Mouse (Mus musculus): ENCODE data around the gene Stat3. TPM values are rescaled to one million over a fixed set of nuclear protein-coding genes. Genes with fewer than 3 reads are reported as not detected.

The Stat3 gene
- polyA plus RNA-seq, 1 experiment from 2014 or later: 66.6 TPM

DNA sequence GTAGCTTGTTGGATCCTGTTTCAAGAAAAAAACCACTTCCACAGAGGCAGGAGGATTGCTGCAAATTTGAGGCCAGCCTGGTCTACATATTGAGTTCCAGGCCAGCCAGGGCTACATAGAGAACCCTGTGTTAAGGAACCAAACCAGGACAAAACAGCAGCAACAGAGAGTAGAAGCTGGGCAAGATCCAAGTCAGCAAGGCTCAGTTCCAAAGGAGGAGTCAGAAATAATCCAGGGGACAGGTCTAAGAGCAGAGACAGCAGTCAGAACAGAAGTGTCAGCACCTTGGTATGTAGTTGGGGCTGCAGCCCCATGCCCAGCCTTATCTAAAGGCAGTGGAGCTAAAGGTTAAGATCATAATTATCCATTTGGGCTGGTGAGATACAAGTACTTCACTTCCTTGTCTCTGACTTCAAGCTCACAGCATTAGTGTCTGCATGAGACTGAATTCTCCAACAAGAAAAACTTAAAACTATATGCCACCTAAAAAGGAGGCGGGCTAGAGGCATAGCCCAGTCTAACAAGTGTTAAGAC lies 14.9 kb downstream of the Stat3 start:
- H3K27ac ChIP-seq: no peak overlapping the region
- peaks cover 100% of the 10 kb centered on the region for H3K79me2 ChIP-seq (ENCODE audit: inconsistent target)
- WGBS (ENCODE audit: missing documents): 100% methylated on average over 1 of the region's 1 CpGs
- peaks cover 11% of the 10 kb centered on the region; the same call in 1 of the 2 replicates for H3K36me3 ChIP-seq (ENCODE audit: inconsistent target)
- no peak overlapping the region for H3K4me3 ChIP-seq (ENCODE audit: inconsistent target)

DNA sequence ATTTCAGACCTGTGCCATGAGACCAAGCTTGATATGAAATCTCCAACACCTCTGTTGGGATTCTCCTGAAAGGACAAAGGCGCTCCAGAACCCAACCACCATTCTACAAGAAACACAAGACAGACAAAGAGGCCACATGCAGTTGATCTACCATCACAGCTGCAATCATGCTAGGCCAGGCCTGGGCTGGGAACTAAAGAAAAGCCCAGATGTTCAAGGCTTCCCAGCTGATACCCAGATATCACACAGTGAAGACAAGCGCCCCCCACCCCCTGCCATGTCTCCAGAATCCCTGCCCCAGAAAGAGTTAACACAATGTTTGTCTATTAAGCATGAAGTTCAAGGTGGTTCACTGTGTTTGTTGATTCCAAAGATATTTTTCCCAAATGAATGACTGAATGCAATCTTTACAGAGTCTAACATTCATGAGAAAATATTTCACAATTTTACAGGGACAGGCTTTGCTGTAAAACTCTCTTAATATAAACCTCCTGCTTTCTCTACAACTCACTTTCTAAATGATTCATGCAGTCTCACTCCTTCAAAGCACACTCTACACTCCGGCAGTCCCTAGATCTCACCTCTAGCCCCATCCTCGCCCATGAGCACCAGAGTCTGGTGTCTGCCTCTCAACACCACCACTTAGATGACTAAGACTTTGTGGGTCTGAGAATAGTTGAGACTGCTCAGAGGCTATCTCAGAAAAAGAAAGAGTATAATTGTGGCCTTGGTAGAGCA lies 18.3 kb downstream of the Stat3 start:
- Histone ChIP-seq H3K4me3 (ENCODE audit: inconsistent target) (no peak overlapping the region), H3K79me2 (ENCODE audit: inconsistent target) (peaks cover 100% of the 10 kb centered on the region), H3K36me3 (ENCODE audit: inconsistent target) (peaks cover 33% of the 10 kb centered on the region), H3K27ac (no peak overlapping the region)
- 100% methylated on average over 4 of the region's 4 CpGs for WGBS (ENCODE audit: missing documents)

DNA sequence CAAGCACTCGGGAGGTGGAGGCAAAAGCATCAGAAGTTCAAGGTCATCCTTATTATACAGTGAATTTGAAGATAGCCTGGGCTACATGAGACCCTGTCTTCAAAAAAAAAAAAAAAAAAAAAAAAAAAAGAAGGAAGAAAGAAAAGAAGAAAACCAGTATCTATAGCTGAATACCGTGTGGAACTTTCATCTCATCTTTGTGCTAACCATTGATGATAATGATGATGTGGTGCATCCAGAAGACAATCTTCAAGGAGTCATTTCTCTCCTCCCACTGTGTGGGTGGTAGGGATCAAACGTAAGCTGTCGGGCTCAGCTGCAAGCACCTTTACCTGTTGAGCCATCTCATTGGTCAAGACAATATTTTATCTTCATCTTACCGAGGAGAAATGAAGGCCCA lies 21.3 kb downstream of the Stat3 start:
- WGBS (ENCODE audit: missing documents): 90% methylated on average over 5 of the region's 5 CpGs
- Histone ChIP-seq H3K79me2 (ENCODE audit: inconsistent target) (peaks cover 100% of the 10 kb centered on the region), H3K36me3 (ENCODE audit: inconsistent target) (peaks cover 33% of the 10 kb centered on the region), H3K4me3 (ENCODE audit: inconsistent target) (no peak overlapping the region), H3K27ac (no peak overlapping the region)

DNA sequence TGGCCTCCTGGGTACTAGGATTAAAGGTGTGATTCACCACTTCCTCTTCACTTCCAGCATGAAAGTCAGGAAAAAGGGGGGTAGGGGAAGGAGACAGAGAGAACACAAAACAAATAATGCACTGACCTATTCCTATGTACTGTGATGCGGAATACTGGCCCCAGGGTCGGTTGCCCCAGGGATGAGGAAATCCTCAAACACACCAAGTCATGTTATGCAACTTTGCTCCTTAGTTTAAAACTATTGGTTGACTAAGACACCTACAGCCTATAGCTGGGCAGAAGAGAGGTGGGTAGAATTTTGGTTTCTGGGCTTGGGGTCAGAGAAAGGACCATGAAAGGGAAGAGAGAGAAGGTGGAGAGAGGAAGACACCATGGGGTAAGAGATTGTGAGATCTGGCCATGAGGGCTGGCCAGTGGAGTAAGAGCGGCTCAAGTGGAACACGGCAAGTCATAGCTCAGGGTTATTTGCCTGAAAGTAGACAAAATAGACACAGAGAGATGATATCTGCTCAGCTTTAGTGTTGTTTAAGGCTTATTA lies 22.8 kb downstream of the Stat3 start:
- Histone ChIP-seq H3K27ac (no peak overlapping the region), H3K79me2 (ENCODE audit: inconsistent target) (peaks cover 100% of the 10 kb centered on the region), H3K36me3 (ENCODE audit: inconsistent target) (peaks cover 39% of the 10 kb centered on the region), H3K4me3 (ENCODE audit: inconsistent target) (no peak overlapping the region)
- 54% methylated on average over 4 of the region's 4 CpGs for WGBS (ENCODE audit: missing documents)

DNA sequence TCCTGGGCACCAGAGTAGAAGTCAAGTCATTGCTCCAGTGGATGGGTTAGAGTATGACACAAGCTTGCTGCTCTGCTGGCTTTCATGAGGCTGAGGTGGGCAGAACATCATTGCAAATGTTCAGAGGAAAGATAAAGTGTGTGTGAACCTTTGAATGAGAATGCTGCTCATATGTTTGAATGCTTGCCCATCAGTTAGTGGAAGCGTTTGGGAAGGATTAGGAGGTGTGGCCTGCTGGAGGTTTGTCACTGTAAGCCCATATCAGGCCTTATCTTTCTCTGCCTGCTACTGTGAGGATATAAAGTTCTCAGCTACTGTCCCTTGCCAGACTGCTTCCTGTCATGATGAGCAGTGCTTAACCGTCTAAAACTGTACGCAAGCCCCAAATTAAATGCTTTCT lies 24.3 kb downstream of the Stat3 start:
- Histone ChIP-seq H3K79me2 (ENCODE audit: inconsistent target) (peaks cover 92% of the 10 kb centered on the region), H3K27ac (no peak overlapping the region), H3K36me3 (ENCODE audit: inconsistent target) (peaks cover 54% of the 10 kb centered on the region), H3K4me3 (ENCODE audit: inconsistent target) (no peak overlapping the region)
- WGBS (ENCODE audit: missing documents): 100% methylated on average over 3 of the region's 3 CpGs

DNA sequence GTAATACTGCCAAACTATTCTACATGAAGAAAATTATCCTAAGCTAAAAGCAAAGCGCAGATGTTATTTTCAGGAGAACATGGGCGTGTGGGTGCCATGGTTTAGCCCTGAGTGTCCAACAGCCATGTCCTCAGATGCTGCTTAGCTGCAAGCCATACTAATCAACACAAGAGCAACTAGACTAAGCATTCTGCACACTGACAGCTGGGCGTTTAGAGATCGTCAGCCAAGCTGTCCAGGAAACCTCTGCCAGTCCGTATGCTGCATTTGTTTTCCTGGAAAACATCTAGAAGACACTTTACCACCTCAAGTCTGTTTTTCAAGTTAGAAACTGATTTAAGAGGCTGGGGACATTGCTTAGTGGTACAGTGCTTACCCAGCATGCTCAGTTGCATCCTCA lies 24.9 kb downstream of the Stat3 start:
- WGBS (ENCODE audit: missing documents): 92% methylated on average over 5 of the region's 5 CpGs
- H3K36me3 ChIP-seq (ENCODE audit: inconsistent target): peaks cover 59% of the 10 kb centered on the region
- no peak overlapping the region for H3K27ac ChIP-seq
- peaks cover 86% of the 10 kb centered on the region for H3K79me2 ChIP-seq (ENCODE audit: inconsistent target)
- no peak overlapping the region for H3K4me3 ChIP-seq (ENCODE audit: inconsistent target)

DNA sequence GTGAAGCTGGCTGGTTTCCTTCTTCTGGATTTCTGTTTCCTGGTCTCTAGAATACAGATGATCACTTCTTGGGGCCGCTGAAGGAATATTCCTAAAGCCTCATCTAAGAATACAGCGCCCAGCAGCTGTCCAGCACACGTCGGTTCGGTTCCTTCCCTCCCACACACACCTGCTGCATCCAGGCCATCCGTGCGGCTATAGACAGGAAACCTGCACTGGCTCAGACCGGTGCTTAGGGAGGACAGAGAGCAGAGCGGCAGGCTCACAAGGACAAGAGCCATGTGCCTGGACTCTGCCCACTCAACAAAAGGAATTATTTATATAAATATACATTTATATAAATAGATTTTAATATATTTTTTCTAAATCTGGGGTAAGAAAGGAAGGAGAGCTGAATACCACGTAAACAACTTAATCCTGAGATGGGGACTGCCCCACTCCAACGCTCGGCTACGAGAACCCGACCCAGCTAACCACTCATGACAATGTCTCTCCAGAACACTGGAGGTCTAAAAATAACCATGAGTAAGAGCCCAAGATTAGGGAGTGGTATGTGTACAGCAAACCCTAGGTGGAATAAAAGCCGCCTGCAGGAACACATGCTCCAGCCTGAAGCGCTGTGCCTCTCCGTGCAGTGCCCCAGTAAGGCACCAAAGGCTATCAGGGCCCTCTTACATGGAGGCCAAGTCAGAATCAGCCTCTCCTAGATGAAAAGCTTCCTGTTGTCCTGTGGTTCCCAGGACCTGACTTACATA lies 26.8 kb downstream of the Stat3 start:
- no peak overlapping the region for H3K4me3 ChIP-seq (ENCODE audit: inconsistent target)
- no peak overlapping the region for H3K27ac ChIP-seq
- WGBS (ENCODE audit: missing documents): 94% methylated on average over 17 of the region's 17 CpGs
- H3K36me3 ChIP-seq (ENCODE audit: inconsistent target): peaks cover 63% of the 10 kb centered on the region
- H3K79me2 ChIP-seq (ENCODE audit: inconsistent target): peaks cover 67% of the 10 kb centered on the region

DNA sequence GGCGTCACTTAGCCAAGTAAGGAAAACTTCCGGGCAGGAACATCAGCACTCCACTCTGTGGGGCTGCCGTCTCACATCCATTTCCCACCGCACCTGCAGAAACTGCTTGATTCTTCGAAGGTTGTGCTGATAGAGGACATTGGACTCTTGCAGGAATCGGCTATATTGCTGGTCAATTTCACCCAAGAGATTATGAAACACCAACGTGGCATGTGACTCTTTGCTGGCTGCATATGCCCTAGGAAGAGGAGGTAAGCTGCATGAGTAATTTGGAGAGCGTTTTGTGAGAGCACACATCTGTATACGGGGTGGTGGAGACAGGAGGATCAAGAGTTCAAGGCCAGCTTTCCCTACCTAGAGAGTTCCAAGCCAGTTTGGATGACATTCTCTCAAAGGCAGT lies 30.8 kb downstream of the Stat3 start:
- 87% methylated on average over 8 of the region's 9 CpGs for WGBS (ENCODE audit: missing documents)

DNA sequence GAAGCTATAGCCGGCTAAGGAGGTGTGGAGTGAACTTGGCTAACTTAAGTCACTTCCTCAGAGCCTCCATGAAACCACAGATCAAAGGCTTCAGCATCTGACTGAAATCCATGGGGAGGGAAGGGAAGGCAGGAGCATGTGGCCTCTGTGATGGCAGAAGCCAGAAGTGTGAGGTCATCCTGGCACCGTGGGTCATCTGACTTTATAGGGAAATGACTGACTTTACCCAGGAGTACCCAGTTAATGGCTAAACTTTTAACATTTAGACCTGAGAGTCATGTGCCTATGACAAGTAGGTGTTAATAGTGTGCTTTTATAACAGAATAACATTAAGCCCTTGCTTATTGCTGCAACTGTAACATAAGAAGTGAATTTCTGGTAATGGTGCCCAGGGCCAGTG lies 31.2 kb downstream of the Stat3 start:
- Histone ChIP-seq H3K36me3 (ENCODE audit: inconsistent target) (peaks cover 77% of the 10 kb centered on the region), H3K79me2 (ENCODE audit: inconsistent target) (peaks cover 23% of the 10 kb centered on the region; the same call in 1 of the 2 replicates), H3K4me3 (ENCODE audit: inconsistent target) (no peak overlapping the region), H3K27ac (no peak overlapping the region; the same call in 1 of the 2 replicates)
- 79% methylated on average over 2 of the region's 2 CpGs for WGBS (ENCODE audit: missing documents)

More for the DNA sequence above, 30.8 kb downstream of the Stat3 start:
- Histone ChIP-seq H3K4me3 (ENCODE audit: inconsistent target) (no peak overlapping the region), H3K79me2 (ENCODE audit: inconsistent target) (peaks cover 27% of the 10 kb centered on the region; the same call in 1 of the 2 replicates), H3K27ac (no peak overlapping the region; the same call in 1 of the 2 replicates), H3K36me3 (ENCODE audit: inconsistent target) (peaks cover 76% of the 10 kb centered on the region)

DNA sequence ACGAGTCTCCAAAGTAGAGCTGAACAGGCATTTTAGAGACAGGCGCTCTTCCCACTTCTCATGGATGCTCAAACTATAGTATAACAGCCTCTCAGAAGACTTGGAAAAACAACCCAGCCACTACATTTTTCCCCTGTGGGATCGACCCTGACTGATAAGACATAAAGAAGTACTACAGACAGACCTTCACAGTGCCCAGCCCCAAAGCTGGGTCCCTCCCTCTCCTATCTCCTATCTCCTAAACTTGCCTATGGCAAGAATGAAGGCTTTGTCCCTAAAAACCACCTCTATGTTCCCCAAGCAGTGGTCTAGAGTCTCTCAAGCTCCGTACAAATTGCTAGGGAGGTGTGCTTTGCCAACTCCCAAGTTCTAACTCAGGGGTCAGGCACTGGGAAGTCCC lies 32.5 kb downstream of the Stat3 start:
- Histone ChIP-seq H3K79me2 (ENCODE audit: inconsistent target) (peaks cover 10% of the 10 kb centered on the region; the same call in 1 of the 2 replicates), H3K36me3 (ENCODE audit: inconsistent target) (peaks cover 85% of the 10 kb centered on the region), H3K27ac (no peak overlapping the region), H3K4me3 (ENCODE audit: inconsistent target) (no peak overlapping the region)
- WGBS (ENCODE audit: missing documents): 94% methylated on average over 4 of the region's 4 CpGs

DNA sequence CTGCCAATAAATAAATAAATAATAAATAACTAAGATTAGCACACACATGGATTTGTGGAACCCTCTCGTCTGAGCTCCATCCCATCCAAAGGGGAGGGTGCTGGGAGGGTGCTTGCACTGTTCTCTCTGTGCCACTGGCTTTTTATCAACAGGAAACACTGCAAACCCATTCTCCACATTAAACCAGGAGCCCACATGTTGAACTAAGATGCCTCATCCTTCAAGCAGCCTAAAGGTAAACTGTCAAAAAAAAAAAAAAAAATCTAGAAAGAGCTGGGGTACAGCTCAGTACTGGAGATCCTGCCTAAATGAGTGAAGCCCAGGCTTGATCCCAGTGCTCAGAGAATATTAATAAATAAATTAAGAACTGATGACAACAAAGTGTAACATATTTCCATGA lies 33.4 kb downstream of the Stat3 start:
- Histone ChIP-seq H3K27ac (no peak overlapping the region), H3K4me3 (ENCODE audit: inconsistent target) (no peak overlapping the region), H3K36me3 (ENCODE audit: inconsistent target) (peaks cover 85% of the 10 kb centered on the region), H3K79me2 (ENCODE audit: inconsistent target) (peaks cover under 1% of the 10 kb centered on the region; the same call in 1 of the 2 replicates)
- WGBS (ENCODE audit: missing documents): 88% methylated on average over 1 of the region's 1 CpGs

DNA sequence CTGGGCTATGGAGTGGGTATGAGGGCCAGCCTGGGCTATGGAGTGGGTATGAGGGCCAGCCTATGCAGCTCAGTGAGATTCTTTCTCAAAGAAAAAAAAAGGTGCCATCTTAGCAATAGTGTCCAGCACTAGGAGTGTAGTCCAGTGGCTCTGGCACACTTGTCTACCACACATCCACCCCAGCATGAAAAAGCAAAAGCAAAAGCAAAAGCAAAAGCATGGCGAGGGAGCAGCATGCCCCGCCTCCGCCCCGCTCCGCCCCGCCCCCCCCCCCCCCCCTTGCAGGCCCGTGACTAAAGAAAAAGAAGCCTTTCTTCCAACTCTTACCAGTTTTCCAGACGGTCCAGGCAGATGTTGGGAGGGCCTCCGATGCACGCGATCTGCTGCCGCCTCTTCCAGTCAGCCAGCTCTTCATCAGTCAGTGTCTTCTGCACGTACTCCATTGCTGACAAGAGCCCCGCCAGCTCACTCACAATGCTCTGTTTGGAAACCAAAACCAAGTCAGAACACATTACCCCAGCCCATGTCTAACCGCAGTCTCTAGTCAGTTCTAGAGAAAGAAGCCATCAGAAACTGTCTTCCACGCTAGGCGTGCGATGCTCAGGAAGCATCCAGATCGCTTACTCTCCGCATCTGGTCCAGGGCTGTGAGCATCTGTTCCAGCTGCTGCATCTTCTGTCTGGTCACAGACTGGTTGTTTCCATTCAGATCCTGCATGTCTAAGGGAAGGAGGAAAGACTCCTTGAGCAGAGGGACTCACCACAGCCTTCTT lies 34.6 kb downstream of the Stat3 start:
- no peak overlapping the region for H3K27ac ChIP-seq
- peaks cover 85% of the 10 kb centered on the region for H3K36me3 ChIP-seq (ENCODE audit: inconsistent target)
- WGBS (ENCODE audit: missing documents): 80% methylated on average over 18 of the region's 20 CpGs
- H3K4me3 ChIP-seq (ENCODE audit: inconsistent target): no peak overlapping the region
- H3K79me2 ChIP-seq (ENCODE audit: inconsistent target): no peaks in the 10 kb centered on the region; the same call in 1 of the 2 replicates

DNA sequence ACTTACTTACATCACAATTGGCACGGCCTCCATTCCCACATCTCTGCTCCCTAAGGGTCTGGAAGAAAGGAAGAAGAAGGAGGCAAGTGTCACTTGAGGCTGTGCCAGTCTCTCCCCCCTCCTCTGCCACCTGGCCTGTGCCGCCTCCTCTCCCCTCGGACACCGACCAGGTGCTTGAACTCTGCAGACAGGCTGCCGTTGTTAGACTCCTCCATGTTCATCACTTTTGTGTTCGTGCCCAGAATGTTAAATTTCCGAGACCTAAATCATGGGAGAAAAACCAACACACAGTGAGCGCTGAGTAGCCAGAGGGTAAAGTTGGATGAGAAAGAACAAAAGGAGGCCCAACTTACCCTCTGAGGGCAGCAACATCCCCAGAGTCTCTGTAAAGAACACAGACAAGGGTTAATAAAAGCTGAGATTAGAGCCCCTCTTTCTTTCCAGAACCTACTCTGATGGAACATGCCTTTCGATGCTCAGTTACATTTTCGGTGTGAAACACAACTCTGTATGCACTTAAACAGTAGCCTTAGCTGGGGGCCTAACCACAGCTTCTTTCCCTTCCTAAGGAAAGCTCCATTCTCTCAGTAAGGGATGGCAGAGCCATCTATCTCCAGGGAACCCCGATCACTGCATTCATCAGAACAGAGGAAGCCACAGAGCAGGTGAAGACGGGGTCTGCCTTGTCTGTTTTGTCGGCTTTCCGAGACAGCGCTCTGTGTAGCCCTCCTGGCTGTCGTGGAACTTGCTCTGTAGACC lies 40.7 kb downstream of the Stat3 start:
- no peak overlapping the region for H3K4me3 ChIP-seq (ENCODE audit: inconsistent target)
- no peak overlapping the region for H3K27ac ChIP-seq
- H3K36me3 ChIP-seq (ENCODE audit: inconsistent target): peaks cover 92% of the 10 kb centered on the region
- WGBS (ENCODE audit: missing documents): 98% methylated on average over 15 of the region's 16 CpGs
- no peaks in the 10 kb centered on the region for H3K79me2 ChIP-seq (ENCODE audit: inconsistent target)

All from macrophage (primary cell).